Comparison of ENCODE assay signal across 8 mouse cellular contexts in genomic region chr2:73540450-73541162, GRCm38 (mm10). TPM values are rescaled to one million over a fixed set of nuclear protein-coding genes. Genes with fewer than 3 reads are reported as not detected.
DNase-seq lines count a peak whose midpoint lies in the region; ATAC-seq and TF ChIP-seq lines count a peak whose summit lies in the region.

No protein-coding gene starts in this region.

- no peak overlapping the region for H3K27ac ChIP-seq in heart, embryonic 10.5 days
- H3K27ac ChIP-seq in hindbrain, embryonic 15.5 days (replicated peaks), result no peak overlapping the region

- H3K36me3 ChIP-seq in heart, embryonic 10.5 days, result no peaks in the 10 kb centered on the region
- H3K36me3 ChIP-seq in E14TG2a.4 (ENCODE audit: insufficient read depth, low read length), result no peaks in the 10 kb centered on the region
- no peaks in the 10 kb centered on the region for H3K36me3 ChIP-seq in hindbrain, embryonic 15.5 days
- peaks cover 3% of the 10 kb centered on the region for H3K36me3 ChIP-seq in megakaryocyte, embryonic 14.5 days (replicated peaks; ENCODE audit: low read length)

- H3K27me3 ChIP-seq in heart, embryonic 10.5 days (ENCODE audit: insufficient read depth, poor library complexity, severe bottlenecking), result peaks cover 8% of the 10 kb centered on the region; the same call in 1 of the 2 replicates
- H3K27me3 ChIP-seq in E14TG2a.4 (ENCODE audit: insufficient read depth, low read length), result peaks cover 37% of the 10 kb centered on the region
- no peaks in the 10 kb centered on the region for H3K27me3 ChIP-seq in hindbrain, embryonic 15.5 days
- H3K27me3 ChIP-seq in megakaryocyte, embryonic 14.5 days (replicated peaks), result no peaks in the 10 kb centered on the region

- no peaks in the 10 kb centered on the region for H3K9me3 ChIP-seq in heart, embryonic 10.5 days
- no peaks in the 10 kb centered on the region for H3K9me3 ChIP-seq in E14TG2a.4 (ENCODE audit: low read length)
- H3K9me3 ChIP-seq in hindbrain, embryonic 15.5 days, result no peaks in the 10 kb centered on the region
- H3K9me3 ChIP-seq in megakaryocyte, embryonic 14.5 days, result no peaks in the 10 kb centered on the region; the same call in 1 of the 2 replicates

- no peak for TF ChIP-seq CTCF in E14TG2a.4 (conservative IDR thresholded peaks at IDR 0.05; ENCODE audit: low read length)

- 39% methylated on average over 16 of the region's 16 CpGs for WGBS in heart, embryonic 10.5 days
- 42% methylated on average over 16 of the region's 16 CpGs for WGBS in hindbrain, embryonic 15.5 days

- no peak for DNase-seq in heart, embryonic 10.5 days (ENCODE audit: low spot score)
- DNase-seq in heart, adult 9 months (ENCODE audit: low spot score in 2 of 2), result no peak
- DNase-seq in adrenal gland, postnatal 36 days, result no peak
- no peak for DNase-seq in left cerebral cortex, postnatal 25 days (ENCODE audit: low spot score in 2 of 2)
- no peak for DNase-seq in cerebellum, postnatal 4 days (ENCODE audit: low spot score in 2 of 2)

- H3K4me1 ChIP-seq in heart, embryonic 10.5 days, result peaks cover 14% of the 10 kb centered on the region
- H3K4me1 ChIP-seq in E14TG2a.4 (replicated peaks; ENCODE audit: low read depth, low read length), result peaks cover 33% of the 10 kb centered on the region
- 0 out of 2 replicates have a peak, but pooled peaks cover 3% of the 10 kb centered on the region for H3K4me1 ChIP-seq in hindbrain, embryonic 15.5 days (replicated peaks)
- H3K4me1 ChIP-seq in megakaryocyte, embryonic 14.5 days, result peaks cover 53% of the 10 kb centered on the region

- H3K9ac ChIP-seq in hindbrain, embryonic 15.5 days, result no peak overlapping the region

- H3K4me3 ChIP-seq in heart, embryonic 10.5 days, result peak overlapping the region; percentile 32
- 0 out of 2 replicates have a peak overlapping the region, but pooled peaks have one; percentile 10 for H3K4me3 ChIP-seq in E14TG2a.4 (replicated peaks; ENCODE audit: low read length)
- no peak overlapping the region for H3K4me3 ChIP-seq in hindbrain, embryonic 15.5 days
- peak overlapping the region; percentile 86 for H3K4me3 ChIP-seq in megakaryocyte, embryonic 14.5 days (replicated peaks)

- intact Hi-C loops in left cerebral cortex, postnatal 25 days (cut with DNase I), result no loop called here

- no peak for ATAC-seq in hindbrain, embryonic 15.5 days (ENCODE audit: low FRiP score, low read depth)

- H3K4me2 ChIP-seq in hindbrain, embryonic 15.5 days, result peak overlapping the region; percentile 20; the same call in 1 of the 2 replicates

RNA-seq across cellular contexts. Expression of gene Wipf1, which starts 11.1 kb away (rescaled TPM):
- polyA plus RNA-seq in heart, embryonic 10.5 days (2016; fragmentation: Nextera tagmentation; extraction: Ambion mirVana), result 6.8 and 7.8 TPM in 2 replicates
- polyA plus RNA-seq in hindbrain, embryonic 15.5 days (2015; fragmentation: Nextera tagmentation; extraction: Ambion mirVana), result 2.9 and 3.3 TPM in 2 replicates
- 310 and 704 TPM in 2 replicates for polyA plus RNA-seq in megakaryocyte, embryonic 14.5 days (2012; ENCODE audit: insufficient read depth, low replicate concordance)
- total RNA-seq in adrenal gland, postnatal 36 days (2021), result 10 to 100 TPM; 13.3 to 19.6 TPM
- 1 to 10 TPM; 7.0 to 8.4 TPM for total RNA-seq in left cerebral cortex, postnatal 25 days (2021)

RNA-seq across cellular contexts. Expression of gene Chrna1, which starts 39.5 kb away (rescaled TPM):
- polyA plus RNA-seq in heart, embryonic 10.5 days (2016; fragmentation: Nextera tagmentation; extraction: Ambion mirVana), result 0.16 and 0.45 TPM in 2 replicates
- 0.24 and 0.26 TPM in 2 replicates for polyA plus RNA-seq in hindbrain, embryonic 15.5 days (2015; fragmentation: Nextera tagmentation; extraction: Ambion mirVana)
- not detected in 2 replicates for polyA plus RNA-seq in megakaryocyte, embryonic 14.5 days (2012; ENCODE audit: insufficient read depth, low replicate concordance)
- total RNA-seq in adrenal gland, postnatal 36 days (2021), result not detected
- under 1 TPM in 1 of 2 experiments, not detected in 1; 0.18 TPM for total RNA-seq in left cerebral cortex, postnatal 25 days (2021)

Comparison
In these comparisons a context has a peak if more than half of its experiments do, and no peak if none do; other contexts are left out.
1. RNA of gene Wipf1, which starts 11.1 kb away (polyA plus RNA-seq): 310 to 704 TPM in megakaryocyte, embryonic 14.5 days; 6.8 to 7.8 TPM in heart, embryonic 10.5 days and 2.9 to 3.3 TPM in hindbrain, embryonic 15.5 days; every median in the first group is over 10 times any median in the second.